Mouse (Mus musculus): ENCODE results near the gene Olfr1394. TPM values are rescaled to one million over a fixed set of nuclear protein-coding genes. Genes with fewer than 3 reads are reported as not detected.

The Olfr1394 gene
- polyA plus RNA-seq (2016; fragmentation: Nextera tagmentation; extraction: Ambion mirVana), result not detected in 2 replicates

- 94% methylated on average over 1 of the region's 1 CpGs for WGBS
- Histone ChIP-seq H3K27ac (no peak within 1 kb of the TSS), H3K9me3 (no peaks in the 10 kb centered on the region), H3K4me1 (no peaks in the 10 kb centered on the region), H3K36me3 (replicated peaks) (no peaks in the 10 kb centered on the region), H3K27me3 (ENCODE audit: poor library complexity, severe bottlenecking) (no peaks in the 10 kb centered on the region), H3K4me3 (no peak within 1 kb of the TSS)
- DNase-seq (ENCODE audit: extremely low spot score, low spot score), result no peak
Measured at GRCm38 (mm10) chr11:49154077-49154476, at the start of gene Olfr1394. Gene Olfr1394, plus strand, starts transcription at chr11:49154377.

DNA sequence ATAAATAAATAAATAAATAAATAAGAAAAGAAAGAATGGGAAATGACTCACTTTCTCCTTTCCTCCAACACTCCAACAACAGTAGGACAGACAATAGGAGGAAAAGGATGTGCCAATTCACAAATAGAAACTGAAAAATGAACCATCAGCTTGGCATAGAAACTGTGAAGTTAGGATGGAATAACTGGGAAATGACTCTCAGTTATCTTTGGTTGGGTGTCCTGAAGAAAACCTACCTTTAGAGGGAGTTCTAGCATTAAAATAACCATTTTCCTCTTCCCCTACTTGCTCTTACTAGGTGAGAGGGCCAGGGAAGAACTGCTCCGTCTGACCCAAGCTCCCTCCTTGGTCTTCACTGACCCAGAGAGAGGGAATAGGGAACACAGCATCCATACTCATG lies 48.4 kb upstream of the Olfr1394 start:
- H3K9me3 ChIP-seq, result no peaks in the 10 kb centered on the region
- H3K36me3 ChIP-seq (replicated peaks), result no peaks in the 10 kb centered on the region
- H3K27ac ChIP-seq, result no peak overlapping the region
- H3K4me1 ChIP-seq, result peaks cover 14% of the 10 kb centered on the region; the same call in 1 of the 2 replicates
- H3K27me3 ChIP-seq (ENCODE audit: poor library complexity, severe bottlenecking), result no peaks in the 10 kb centered on the region
- no peak overlapping the region for H3K4me3 ChIP-seq
- no peak for DNase-seq (ENCODE audit: extremely low spot score, low spot score)
- WGBS, result 58% methylated on average over 1 of the region's 1 CpGs

DNA sequence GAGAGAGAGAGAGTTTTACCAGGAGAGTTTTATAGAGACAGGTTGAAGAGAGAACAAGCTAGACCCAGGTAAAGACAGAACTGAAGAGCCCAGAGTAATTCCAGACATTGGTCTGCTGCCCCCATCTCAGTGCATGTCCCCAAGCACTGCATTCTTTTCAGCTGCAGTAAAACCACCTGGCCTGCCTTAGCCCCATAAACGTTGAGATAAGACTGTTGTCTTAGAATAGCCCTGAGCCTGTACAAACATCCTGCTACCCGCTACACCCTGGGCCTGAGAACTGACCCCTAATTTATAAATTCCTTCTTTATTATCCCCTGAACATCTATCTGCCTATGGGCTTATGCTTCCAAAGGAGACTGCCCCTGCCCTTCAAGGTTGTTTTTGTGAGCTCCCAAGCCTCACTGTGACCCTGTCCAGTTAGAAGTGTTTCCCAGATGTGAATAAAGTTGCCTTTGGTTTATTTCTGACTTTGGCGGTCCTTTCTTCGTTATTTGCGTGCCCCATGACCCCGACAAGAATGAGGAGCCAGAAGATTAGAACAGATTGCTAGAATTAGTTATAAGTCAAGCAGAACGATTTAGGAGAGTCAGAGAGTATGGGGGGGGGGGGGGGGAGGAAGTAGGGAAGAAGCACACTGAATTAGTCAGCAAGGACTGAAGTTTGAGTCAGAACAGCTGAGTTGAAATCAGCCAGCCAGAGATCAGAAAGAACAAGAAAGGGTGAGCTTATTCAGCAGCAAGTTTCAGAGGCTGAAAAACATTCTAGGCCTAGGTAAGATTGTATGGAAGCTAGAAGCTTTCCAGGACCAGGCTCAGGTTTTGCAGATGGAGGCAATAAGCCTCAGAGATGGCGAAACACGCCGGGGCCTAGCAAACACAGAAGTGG lies 46.3 kb upstream of the Olfr1394 start:
- WGBS, result 64% methylated on average over 10 of the region's 10 CpGs
- Histone ChIP-seq H3K9me3 (no peaks in the 10 kb centered on the region), H3K27me3 (ENCODE audit: poor library complexity, severe bottlenecking) (no peaks in the 10 kb centered on the region), H3K36me3 (replicated peaks) (no peaks in the 10 kb centered on the region), H3K4me3 (no peak overlapping the region), H3K4me1 (peaks cover 12% of the 10 kb centered on the region; the same call in 1 of the 2 replicates), H3K27ac (no peak overlapping the region)
- no peak for DNase-seq (ENCODE audit: extremely low spot score, low spot score)

- Histone ChIP-seq H3K27me3 (ENCODE audit: poor library complexity, severe bottlenecking) (no peaks in the 10 kb centered on the region), H3K4me3 (no peak overlapping the region), H3K4me1 (0 out of 2 replicates have a peak, but pooled peaks cover 7% of the 10 kb centered on the region), H3K27ac (no peak overlapping the region), H3K36me3 (replicated peaks) (no peaks in the 10 kb centered on the region), H3K9me3 (no peaks in the 10 kb centered on the region)
- no peak for DNase-seq (ENCODE audit: extremely low spot score, low spot score)
- 47% methylated on average over 1 of the region's 1 CpGs for WGBS
Measured at GRCm38 (mm10) chr11:49108833-49109232, 45.3 kb upstream of the Olfr1394 start.

- Histone ChIP-seq H3K36me3 (replicated peaks) (no peaks in the 10 kb centered on the region), H3K9me3 (no peaks in the 10 kb centered on the region), H3K4me3 (no peak overlapping the region), H3K27me3 (ENCODE audit: poor library complexity, severe bottlenecking) (no peaks in the 10 kb centered on the region), H3K27ac (no peak overlapping the region), H3K4me1 (0 out of 2 replicates have a peak, but pooled peaks cover 7% of the 10 kb centered on the region)
- no peak for DNase-seq (ENCODE audit: extremely low spot score, low spot score)
- WGBS, result 77% methylated on average over 1 of the region's 1 CpGs
Measured at GRCm38 (mm10) chr11:49111000-49111399, 43.2 kb upstream of the Olfr1394 start.

DNA sequence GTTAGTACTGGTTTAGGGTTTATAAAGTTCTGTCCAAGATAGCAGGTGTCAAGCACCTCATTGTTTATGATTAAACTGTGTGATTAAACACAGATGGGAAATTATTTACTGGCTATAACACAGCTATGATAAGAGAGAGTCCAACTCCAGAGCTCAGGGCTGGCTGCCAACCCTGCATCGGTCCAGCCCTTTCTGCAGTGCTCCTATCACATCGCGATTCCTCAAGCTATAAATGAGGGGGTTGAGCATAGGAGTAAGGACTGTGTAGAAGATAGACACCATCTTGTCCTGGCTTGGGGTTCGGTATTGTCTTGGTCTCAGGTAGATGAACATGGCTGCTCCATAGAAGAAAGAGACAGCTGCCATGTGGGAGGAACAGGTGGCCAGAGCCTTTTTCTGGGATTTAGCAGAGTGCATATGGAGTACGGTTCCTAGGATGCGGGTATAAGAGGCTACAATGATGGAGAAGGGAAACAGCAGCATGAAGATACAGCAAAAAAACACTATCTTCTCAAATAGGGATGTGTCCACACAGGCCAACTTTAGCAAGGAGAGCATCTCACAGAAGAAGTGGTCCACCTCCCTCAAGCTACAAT lies 41.5 kb upstream of the Olfr1394 start:
- Histone ChIP-seq H3K4me1 (0 out of 2 replicates have a peak, but pooled peaks cover 6% of the 10 kb centered on the region), H3K27me3 (ENCODE audit: poor library complexity, severe bottlenecking) (no peaks in the 10 kb centered on the region), H3K4me3 (no peak overlapping the region), H3K27ac (no peak overlapping the region), H3K9me3 (no peaks in the 10 kb centered on the region), H3K36me3 (replicated peaks) (no peaks in the 10 kb centered on the region)
- 85% methylated on average over 6 of the region's 6 CpGs for WGBS
- no peak for DNase-seq (ENCODE audit: extremely low spot score, low spot score)

DNA sequence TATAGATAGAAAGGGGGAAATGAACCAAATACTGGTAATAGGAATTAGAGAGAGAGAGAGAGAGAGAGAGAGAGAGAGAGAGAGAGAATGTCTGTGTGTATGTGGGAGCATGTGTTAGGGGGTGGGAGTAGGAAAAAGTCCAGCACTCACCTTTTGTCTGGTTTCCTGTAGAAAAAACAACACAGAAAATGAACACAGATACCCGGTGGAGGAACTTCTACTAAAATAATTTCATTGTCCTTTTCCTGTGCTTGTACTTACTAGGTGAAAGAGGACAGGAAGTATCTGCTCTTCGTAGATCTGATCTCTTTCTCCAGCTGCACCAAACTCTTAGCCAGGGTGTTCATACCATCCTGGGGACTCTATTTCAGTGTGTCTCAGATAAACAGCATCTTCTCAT lies 40.0 kb upstream of the Olfr1394 start:
- no peaks in the 10 kb centered on the region for H3K9me3 ChIP-seq
- H3K36me3 ChIP-seq (replicated peaks), result no peaks in the 10 kb centered on the region
- no peaks in the 10 kb centered on the region for H3K4me1 ChIP-seq
- 80% methylated on average over 2 of the region's 2 CpGs for WGBS
- no peak for DNase-seq (ENCODE audit: extremely low spot score, low spot score)
- H3K27me3 ChIP-seq (ENCODE audit: poor library complexity, severe bottlenecking), result no peaks in the 10 kb centered on the region
- H3K4me3 ChIP-seq, result no peak overlapping the region
- no peak overlapping the region for H3K27ac ChIP-seq

GRCm38 (mm10) chr11:49114774-49115173 lies 39.4 kb upstream of the Olfr1394 start, which contains the start of gene Olfr1396:
Gene Olfr1396, minus strand, starts transcription at chr11:49114874.
- H3K4me3 ChIP-seq, result no peak within 1 kb of the TSS
- no peaks in the 10 kb centered on the region for H3K27me3 ChIP-seq (ENCODE audit: poor library complexity, severe bottlenecking)
- no peaks in the 10 kb centered on the region for H3K9me3 ChIP-seq
- H3K36me3 ChIP-seq (replicated peaks), result no peaks in the 10 kb centered on the region
- no peak within 1 kb of the TSS for H3K27ac ChIP-seq
- DNase-seq (ENCODE audit: extremely low spot score, low spot score), result no peak
- H3K4me1 ChIP-seq, result no peaks in the 10 kb centered on the region

- no peaks in the 10 kb centered on the region for H3K36me3 ChIP-seq (replicated peaks)
- no peak for DNase-seq (ENCODE audit: extremely low spot score, low spot score)
- no peak overlapping the region for H3K27ac ChIP-seq
- no peaks in the 10 kb centered on the region for H3K9me3 ChIP-seq
- no peaks in the 10 kb centered on the region for H3K4me1 ChIP-seq
- H3K4me3 ChIP-seq, result no peak overlapping the region
- no peaks in the 10 kb centered on the region for H3K27me3 ChIP-seq (ENCODE audit: poor library complexity, severe bottlenecking)
- WGBS, result 80% methylated on average over 3 of the region's 3 CpGs
Measured at GRCm38 (mm10) chr11:49119635-49120034, 34.5 kb upstream of the Olfr1394 start.

- Histone ChIP-seq H3K4me3 (no peak overlapping the region), H3K36me3 (replicated peaks) (no peaks in the 10 kb centered on the region), H3K27ac (no peak overlapping the region), H3K27me3 (ENCODE audit: poor library complexity, severe bottlenecking) (no peaks in the 10 kb centered on the region), H3K4me1 (no peaks in the 10 kb centered on the region), H3K9me3 (no peaks in the 10 kb centered on the region)
- DNase-seq (ENCODE audit: extremely low spot score, low spot score), result no peak
- 90% methylated on average over 2 of the region's 2 CpGs for WGBS
Measured at GRCm38 (mm10) chr11:49124169-49124568, 30.0 kb upstream of the Olfr1394 start.

GRCm38 (mm10) chr11:49141974-49142373 lies 12.2 kb upstream of the Olfr1394 start, which contains the start of gene Olfr1395:
Gene Olfr1395, plus strand, starts transcription at chr11:49142274.
- no peaks in the 10 kb centered on the region for H3K27me3 ChIP-seq (ENCODE audit: poor library complexity, severe bottlenecking)
- H3K4me3 ChIP-seq, result no peak within 1 kb of the TSS
- no peaks in the 10 kb centered on the region for H3K36me3 ChIP-seq (replicated peaks)
- no peaks in the 10 kb centered on the region for H3K4me1 ChIP-seq
- WGBS, result 97% methylated on average over 6 of the region's 6 CpGs
- no peaks in the 10 kb centered on the region for H3K9me3 ChIP-seq
- no peak within 1 kb of the TSS for H3K27ac ChIP-seq
- no peak for DNase-seq (ENCODE audit: extremely low spot score, low spot score)

GRCm38 (mm10) chr11:49156821-49157814 lies 2.9 kb downstream of the Olfr1394 start:
- no peak overlapping the region for H3K4me3 ChIP-seq
- H3K27ac ChIP-seq, result no peak overlapping the region
- no peaks in the 10 kb centered on the region for H3K4me1 ChIP-seq
- no peaks in the 10 kb centered on the region for H3K9me3 ChIP-seq
- H3K36me3 ChIP-seq (replicated peaks), result no peaks in the 10 kb centered on the region
- no peak for DNase-seq (ENCODE audit: extremely low spot score, low spot score)
- 91% methylated on average over 2 of the region's 2 CpGs for WGBS
- H3K27me3 ChIP-seq (ENCODE audit: poor library complexity, severe bottlenecking), result no peaks in the 10 kb centered on the region

All from forebrain, embryonic 10.5 days (tissue).